Mouse (Mus musculus) left cerebral cortex, postnatal 25 days (tissue): ENCODE measurements around the gene Mex3d. TPM values are rescaled to one million over a fixed set of nuclear protein-coding genes. Genes with fewer than 3 reads are reported as not detected.
"Not testable (repeated sequence)": the region's sequence is repeated elsewhere in the genome, so short reads cannot be mapped to it uniquely, and the experiment has no call there.

Experiments
- DNase-seq, 2 experiments: peaks; one replicate each; pipeline ENCODE4 v3.0.0; 2022; ENCODE audit warnings: low spot score in 2 of 2, mixed read lengths in 1 of 2
- intact Hi-C: fragments of 180-260 bp; cut with DNase I; formaldehyde crosslinking; loops from one replicate; pipeline ENCODE4 v1.15.1; 2025
- total RNA-seq, 2 experiments: library from RNA; stranded (reverse); gene quantifications; 2 replicates each; pipeline ENCODE4 v1.2.3; 2021

Gene Mex3d
- total RNA-seq, 2 experiments from 2014 or later: 17.7 to 22.2 TPM

- intact Hi-C loops: no loop called here
- no peak for DNase-seq
Observed at GRCm38 (mm10) chr10:80367954-80368353, 19.5 kb downstream of the Mex3d start.

- no peak for DNase-seq
- intact Hi-C loops: no loop called here
Observed at GRCm38 (mm10) chr10:80365736-80366135, 21.7 kb downstream of the Mex3d start.

- intact Hi-C loops: no loop called here
- DNase-seq: no peak
Observed at GRCm38 (mm10) chr10:80363734-80364133, 23.7 kb downstream of the Mex3d start.

- DNase-seq: no peak
- intact Hi-C loops: loop anchor here (2.0 kb wide), 1 partner anchor 15 kb away; no protein-coding TSS in a partner anchor
Observed at GRCm38 (mm10) chr10:80357994-80358639, 29.3 kb downstream of the Mex3d start.

GRCm38 (mm10) chr10:80357336-80357735, 30.1 kb downstream of the Mex3d start:
- peak in 1 of 2 experiments; percentile 71 for DNase-seq
- intact Hi-C loops: loop anchor here (2.0 kb wide), 1 partner anchor 15 kb away; no protein-coding TSS in a partner anchor

- no peak for DNase-seq
- intact Hi-C loops: loop anchor here (2.0 kb wide), 1 partner anchor 16 kb away; no protein-coding TSS in a partner anchor
Observed at GRCm38 (mm10) chr10:80356737-80357136, 30.7 kb downstream of the Mex3d start.

GRCm38 (mm10) chr10:80356001-80356682, 31.3 kb downstream of the Mex3d start, which contains the start of gene Plk5:
Gene Plk5, plus strand, starts transcription at chr10:80356459.
- intact Hi-C loops: loop anchor here (2.0 kb wide), 1 partner anchor 17 kb away; no protein-coding TSS in a partner anchor
- peak in 1 of 2 experiments; percentile 47 for DNase-seq

GRCm38 (mm10) chr10:80355431-80355830, 32.0 kb downstream of the Mex3d start:
- no peak for DNase-seq

GRCm38 (mm10) chr10:80352727-80353126, 34.7 kb downstream of the Mex3d start:
- intact Hi-C loops: no loop called here
- no peak for DNase-seq

More at GRCm38 (mm10) chr10:80355431-80355830, 32.0 kb downstream of the Mex3d start:
- intact Hi-C loops: no loop called here

- intact Hi-C loops: loop anchor here (2.0 kb wide), 1 partner anchor 23 kb away; no protein-coding TSS in a partner anchor
- DNase-seq: no peak
Observed at GRCm38 (mm10) chr10:80351896-80352295, 35.6 kb downstream of the Mex3d start.

- intact Hi-C loops: loop anchor here (2.0 kb wide), 1 partner anchor 25 kb away; no protein-coding TSS in a partner anchor
- peak; percentile 78 to 82 for DNase-seq
Observed at GRCm38 (mm10) chr10:80350292-80350691, 37.2 kb downstream of the Mex3d start.

- intact Hi-C loops: loop anchor here (2.0 kb wide), 1 partner anchor 54 kb away; the partner anchor contains the start of gene Apc2
Observed at GRCm38 (mm10) chr10:80348981-80349380, 38.5 kb downstream of the Mex3d start.

GRCm38 (mm10) chr10:80348244-80348781, 39.1 kb downstream of the Mex3d start, which contains the start of gene Adamtsl5:
Gene Adamtsl5, minus strand, starts transcription at chr10:80348412.
- DNase-seq: no peak
- intact Hi-C loops: loop anchor here (2.0 kb wide), 1 partner anchor 54 kb away; the partner anchor contains the start of gene Apc2

More at GRCm38 (mm10) chr10:80348981-80349380, 38.5 kb downstream of the Mex3d start:
- no peak for DNase-seq

GRCm38 (mm10) chr10:80347514-80347967, 39.9 kb downstream of the Mex3d start:
- intact Hi-C loops: no loop called here
- DNase-seq: no peak

GRCm38 (mm10) chr10:80345929-80346328, 41.5 kb downstream of the Mex3d start:
- DNase-seq, intact Hi-C loops: not testable (repeated sequence)

GRCm38 (mm10) chr10:80345122-80345521, 42.3 kb downstream of the Mex3d start:
- intact Hi-C loops: no loop called here
- no peak for DNase-seq

- intact Hi-C loops: no loop called here
- peak in 1 of 2 experiments; percentile 46 for DNase-seq
Observed at GRCm38 (mm10) chr10:80344131-80344661, 43.3 kb downstream of the Mex3d start.

GRCm38 (mm10) chr10:80343425-80343895, 44.0 kb downstream of the Mex3d start:
- intact Hi-C loops: no loop called here

GRCm38 (mm10) chr10:80342749-80343424, 44.6 kb downstream of the Mex3d start:
- DNase-seq: peak in 1 of 2 experiments; percentile 54

More at GRCm38 (mm10) chr10:80343425-80343895, 44.0 kb downstream of the Mex3d start:
- DNase-seq: no peak

More at GRCm38 (mm10) chr10:80342749-80343424, 44.6 kb downstream of the Mex3d start:
- intact Hi-C loops: no loop called here
